Mouse (Mus musculus): ENCODE measurements around the gene Zfp64.

Gene Zfp64

DNA sequence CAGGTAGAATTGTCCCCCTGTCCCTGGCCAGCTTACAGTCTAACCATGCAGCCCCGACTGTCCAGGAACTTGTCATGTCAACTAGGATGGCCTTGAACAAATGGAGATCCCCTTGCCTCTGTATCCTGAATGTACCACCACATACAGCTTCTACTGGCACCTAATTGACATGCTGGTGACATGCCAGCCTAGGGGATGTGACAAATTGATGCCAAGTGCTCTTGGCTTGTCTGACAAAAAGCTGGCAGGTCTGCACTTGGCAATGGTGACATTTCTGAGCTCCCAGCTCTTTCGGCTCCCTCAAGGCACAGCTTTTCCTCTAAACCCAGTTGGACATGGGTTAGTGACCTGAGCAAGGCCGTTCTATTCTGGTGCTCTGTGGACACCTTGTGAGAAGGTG is 106.8 kb downstream of the Zfp64 start:
- DNase-seq (ENCODE audit: low spot score): no peak

DNA sequence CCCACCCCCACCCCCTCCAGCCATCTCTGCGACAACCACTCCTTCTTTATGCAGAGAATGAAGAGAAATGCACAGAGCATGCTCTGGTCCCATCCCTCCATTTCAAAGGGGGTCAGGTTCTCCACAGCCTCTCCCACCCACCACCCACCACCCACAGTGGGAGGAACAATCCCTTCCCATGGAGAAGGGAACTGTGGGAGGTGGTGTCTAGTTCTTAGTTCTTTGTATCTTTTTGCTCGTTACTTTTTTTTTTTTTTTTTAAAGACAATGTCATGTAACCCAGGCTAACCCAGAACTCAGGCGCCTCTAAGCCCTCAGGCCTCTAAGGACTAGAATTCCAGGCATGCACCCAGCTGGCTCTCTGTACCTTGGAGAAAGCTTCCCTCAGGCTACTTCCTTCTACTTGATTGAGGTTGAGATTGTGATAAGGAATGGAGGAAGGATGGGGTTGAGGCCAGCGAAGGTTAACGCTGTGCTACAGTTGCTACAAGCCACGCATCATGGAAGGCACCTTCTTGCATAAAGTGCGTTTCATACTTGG is 109.1 kb downstream of the Zfp64 start:
- DNase-seq (ENCODE audit: low spot score): no peak

Measured in embryo, embryonic 10 days (tissue).